Mouse (Mus musculus) liver, embryonic 15.5 days (tissue): ENCODE results near the gene Ptprg. TPM values are rescaled to one million over a fixed set of nuclear protein-coding genes. Genes with fewer than 3 reads are reported as not detected.

Experiments
- ATAC-seq: fragments of 200-750 bp; cut with Nextera tagmentation; 2 replicates; pipeline ENCODE4 v1.8.0; 2017; ENCODE audit warnings: moderate number of reproducible peaks, mild to moderate bottlenecking, moderate library complexity; ENCODE audit not compliant: insufficient read depth
- H3K27ac ChIP-seq: fragments of 300-500 bp; sonication (generic); replicated peaks from 2 replicates; pipeline ENCODE4 v1.5.1; 2015; ENCODE audit warnings: mild to moderate bottlenecking, inconsistent platforms
- H3K27me3 ChIP-seq: fragments of 300-500 bp; sonication (generic); 2 replicates; pipeline ENCODE4 v1.6.1; 2015; ENCODE audit warnings: mild to moderate bottlenecking, inconsistent platforms
- H3K36me3 ChIP-seq: fragments of 300-500 bp; sonication (generic); replicated peaks from 2 replicates; pipeline ENCODE4 v1.6.1; 2015; ENCODE audit warnings: moderate library complexity, mild to moderate bottlenecking, inconsistent platforms
- H3K4me1 ChIP-seq: fragments of 300-500 bp; sonication (generic); replicated peaks from 2 replicates; pipeline ENCODE4 v1.6.1; 2015; ENCODE audit warnings: inconsistent platforms
- H3K4me2 ChIP-seq: fragments of 300-500 bp; sonication (generic); 2 replicates; pipeline ENCODE4 v1.6.1; 2015; ENCODE audit warnings: moderate library complexity, mild to moderate bottlenecking, inconsistent platforms
- H3K4me3 ChIP-seq: fragments of 300-500 bp; sonication (generic); replicated peaks from 2 replicates; pipeline ENCODE4 v1.5.1; 2015; ENCODE audit warnings: mild to moderate bottlenecking, inconsistent platforms
- H3K9ac ChIP-seq: fragments of 300-500 bp; sonication (generic); 2 replicates; pipeline ENCODE4 v1.6.1; 2015; ENCODE audit warnings: moderate library complexity, mild to moderate bottlenecking, inconsistent platforms
- H3K9me3 ChIP-seq: fragments of 300-500 bp; sonication (generic); replicated peaks from 2 replicates; pipeline ENCODE4 v1.6.1; 2016; ENCODE audit warnings: inconsistent platforms
- WGBS: fragments of 180-500 bp; shearing (Covaris S2); methylation state at CpG from one replicate; pipeline ENCODE4 v1.1.7; 2015; ENCODE audit warnings: mixed read lengths; ENCODE audit not compliant: insufficient replicate concordance; 5-methylcytosine and 5-hydroxymethylcytosine counted together
- polyA plus RNA-seq: library from polyadenylated mRNA; unstranded; fragments of >200 nt; fragmentation: Nextera tagmentation; extraction: Ambion mirVana; gene quantifications from 2 replicates; pipeline ENCODE4 v1.2.1, GENCODE M21; 2015

Gene Ptprg
- polyA plus RNA-seq, 1 experiment from 2014 or later, result 1.3 TPM

DNA sequence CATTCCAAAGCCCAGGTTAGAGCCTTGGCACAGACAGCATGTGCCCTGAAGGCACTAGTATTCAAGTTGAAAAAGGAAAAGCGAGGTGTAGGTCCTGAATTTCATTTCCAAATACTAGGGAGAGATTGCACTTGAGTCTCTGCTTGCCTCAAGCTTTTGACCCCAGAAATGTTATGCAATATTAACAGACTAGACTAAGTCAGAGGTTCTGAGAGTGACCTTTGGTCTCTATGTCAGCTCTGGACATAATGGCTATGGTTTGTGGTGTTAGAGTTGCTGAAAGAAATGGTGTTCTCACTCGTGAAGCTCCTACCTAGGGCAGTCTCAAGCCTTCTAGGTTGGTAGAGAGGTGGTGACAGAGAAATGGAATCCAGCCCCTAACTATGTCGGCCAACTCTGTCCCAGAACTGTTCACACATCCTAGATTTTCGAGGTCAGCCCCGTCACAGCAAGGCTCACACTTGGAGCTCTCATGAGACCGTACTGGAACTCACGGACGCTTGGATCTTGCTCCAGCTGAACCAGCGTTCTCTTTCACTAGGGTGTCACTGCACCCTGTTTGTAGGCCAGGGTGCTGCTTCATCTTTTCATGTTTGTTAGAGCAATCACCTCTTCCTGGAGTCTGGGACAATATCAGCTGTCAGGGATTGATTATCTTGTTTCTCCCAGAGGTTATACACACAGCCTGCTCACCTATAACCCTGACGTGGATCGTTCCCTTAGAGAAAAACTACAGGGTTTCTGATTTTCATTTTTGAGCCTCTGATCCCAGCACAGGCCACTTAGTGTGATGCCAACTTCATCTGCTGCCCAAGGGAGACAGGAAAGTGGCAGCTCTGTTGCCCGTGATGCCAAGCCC is 551.2 kb downstream of the Ptprg start:
- Histone ChIP-seq H3K9me3 (no peaks in the 10 kb centered on the region), H3K4me3 (no peak overlapping the region), H3K27me3 (no peaks in the 10 kb centered on the region), H3K4me1 (no peaks in the 10 kb centered on the region; the same call in none of the 2 replicates), H3K27ac (peak overlapping the region; percentile 67), H3K36me3 (no peaks in the 10 kb centered on the region), H3K9ac (no peak overlapping the region), H3K4me2 (no peak overlapping the region)
- ATAC-seq, result peak; percentile 61
- WGBS, result 56% methylated on average over 12 of the region's 12 CpGs

- no peaks in the 10 kb centered on the region for H3K27me3 ChIP-seq
- H3K4me3 ChIP-seq, result no peak overlapping the region
- no peak overlapping the region for H3K9ac ChIP-seq
- H3K36me3 ChIP-seq, result no peaks in the 10 kb centered on the region
- no peaks in the 10 kb centered on the region for H3K9me3 ChIP-seq
- peak; percentile 22; the same call in 1 of the 2 replicates for ATAC-seq
- 59% methylated on average over 2 of the region's 2 CpGs for WGBS
- H3K27ac ChIP-seq, result peak overlapping the region; percentile 67
- no peak overlapping the region for H3K4me2 ChIP-seq
- H3K4me1 ChIP-seq, result no peaks in the 10 kb centered on the region; the same call in none of the 2 replicates
Observed at GRCm38 (mm10) chr14:12105156-12105430, 551.8 kb downstream of the Ptprg start.

- Histone ChIP-seq H3K4me2 (no peak overlapping the region), H3K4me1 (no peaks in the 10 kb centered on the region; the same call in none of the 2 replicates), H3K9ac (no peak overlapping the region), H3K4me3 (no peak overlapping the region), H3K27me3 (no peaks in the 10 kb centered on the region), H3K36me3 (no peaks in the 10 kb centered on the region), H3K27ac (peak overlapping the region; percentile 67), H3K9me3 (no peaks in the 10 kb centered on the region)
- no peak for ATAC-seq
- WGBS, result 53% methylated on average over 3 of the region's 3 CpGs
Observed at GRCm38 (mm10) chr14:12105593-12105992, 552.3 kb downstream of the Ptprg start.

DNA sequence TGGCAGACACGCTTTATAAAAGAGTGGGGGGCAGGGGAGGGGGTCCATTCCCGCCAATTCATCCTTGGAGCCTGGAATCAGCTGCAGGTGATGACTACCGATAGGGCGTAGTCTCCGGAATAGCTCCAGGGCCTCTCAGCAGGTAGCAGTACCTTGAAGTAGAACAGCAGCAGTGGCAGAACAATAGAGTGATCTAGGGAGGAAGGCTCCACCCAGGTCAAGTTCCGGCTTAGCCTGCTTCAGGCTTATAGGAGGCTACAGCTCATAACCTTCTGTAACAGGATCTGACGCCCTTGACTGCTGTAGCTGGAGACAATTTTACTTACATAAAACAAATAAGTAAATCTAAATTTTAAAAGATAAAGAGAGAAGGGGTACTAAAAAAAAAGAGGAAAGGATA is 554.1 kb downstream of the Ptprg start:
- Histone ChIP-seq H3K4me1 (no peaks in the 10 kb centered on the region; the same call in 1 of the 2 replicates), H3K4me2 (no peak overlapping the region), H3K36me3 (no peaks in the 10 kb centered on the region), H3K9ac (no peak overlapping the region), H3K27me3 (no peaks in the 10 kb centered on the region), H3K9me3 (no peaks in the 10 kb centered on the region), H3K27ac (no peak overlapping the region), H3K4me3 (no peak overlapping the region)
- ATAC-seq, result no peak
- 62% methylated on average over 7 of the region's 7 CpGs for WGBS

GRCm38 (mm10) chr14:12107991-12108390 is 554.7 kb downstream of the Ptprg start:
- ATAC-seq, result no peak
- WGBS, result 35% methylated on average over 7 of the region's 7 CpGs
- no peaks in the 10 kb centered on the region for H3K9me3 ChIP-seq
- no peak overlapping the region for H3K4me2 ChIP-seq
- peaks cover 2% of the 10 kb centered on the region; the same call in 1 of the 2 replicates for H3K4me1 ChIP-seq
- no peak overlapping the region for H3K4me3 ChIP-seq
- H3K9ac ChIP-seq, result no peak overlapping the region
- H3K27me3 ChIP-seq, result no peaks in the 10 kb centered on the region
- H3K27ac ChIP-seq, result no peak overlapping the region
- H3K36me3 ChIP-seq, result no peaks in the 10 kb centered on the region

- Histone ChIP-seq H3K4me3 (no peak overlapping the region), H3K36me3 (no peaks in the 10 kb centered on the region), H3K4me2 (no peak overlapping the region), H3K27me3 (no peaks in the 10 kb centered on the region), H3K27ac (peak overlapping the region; percentile 41; the same call in 1 of the 2 replicates), H3K4me1 (peaks cover 10% of the 10 kb centered on the region), H3K9ac (no peak overlapping the region), H3K9me3 (no peaks in the 10 kb centered on the region)
- WGBS, result 44% methylated on average over 2 of the region's 2 CpGs
- peak; percentile 58; the same call in 1 of the 2 replicates for ATAC-seq
Observed at GRCm38 (mm10) chr14:12112548-12113011, 559.2 kb downstream of the Ptprg start.

DNA sequence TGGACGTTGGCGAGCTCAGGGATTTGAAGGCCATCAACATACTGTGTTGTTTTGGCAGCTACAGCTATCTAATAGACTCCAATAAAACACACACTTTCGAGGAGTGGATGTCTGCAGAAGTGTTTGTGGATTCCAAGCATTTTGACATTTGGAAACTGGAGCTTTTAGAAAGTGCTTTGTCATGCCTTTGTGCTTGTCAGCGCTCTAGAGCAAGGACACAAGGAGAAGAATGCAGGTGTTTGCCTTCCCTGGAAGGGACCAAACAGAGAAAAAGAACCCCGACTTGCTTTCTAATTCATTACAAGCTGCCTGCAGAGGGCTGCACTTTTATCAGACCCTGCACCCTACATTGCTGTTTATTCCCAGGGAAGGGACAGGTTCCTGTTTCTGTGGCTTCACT is 560.0 kb downstream of the Ptprg start:
- Histone ChIP-seq H3K4me1 (peaks cover 10% of the 10 kb centered on the region), H3K36me3 (no peaks in the 10 kb centered on the region), H3K4me3 (no peak overlapping the region), H3K9ac (no peak overlapping the region), H3K27ac (0 out of 2 replicates have a peak overlapping the region, but pooled peaks have one; percentile 4), H3K27me3 (no peaks in the 10 kb centered on the region), H3K4me2 (no peak overlapping the region), H3K9me3 (no peaks in the 10 kb centered on the region)
- ATAC-seq, result no peak
- 35% methylated on average over 5 of the region's 5 CpGs for WGBS

- Histone ChIP-seq H3K4me3 (no peak overlapping the region), H3K4me2 (no peak overlapping the region), H3K4me1 (peaks cover 10% of the 10 kb centered on the region), H3K9me3 (no peaks in the 10 kb centered on the region), H3K9ac (no peak overlapping the region), H3K27me3 (no peaks in the 10 kb centered on the region), H3K36me3 (no peaks in the 10 kb centered on the region), H3K27ac (no peak overlapping the region)
- WGBS, result 63% methylated on average over 6 of the region's 6 CpGs
- ATAC-seq, result no peak
Observed at GRCm38 (mm10) chr14:12114016-12114415, 560.7 kb downstream of the Ptprg start.

GRCm38 (mm10) chr14:12119260-12119659 is 565.9 kb downstream of the Ptprg start:
- Histone ChIP-seq H3K36me3 (no peaks in the 10 kb centered on the region), H3K9me3 (no peaks in the 10 kb centered on the region), H3K4me1 (no peaks in the 10 kb centered on the region), H3K4me3 (no peak overlapping the region), H3K9ac (no peak overlapping the region), H3K27me3 (no peaks in the 10 kb centered on the region), H3K27ac (no peak overlapping the region), H3K4me2 (no peak overlapping the region)
- 74% methylated on average over 8 of the region's 8 CpGs for WGBS
- no peak for ATAC-seq

DNA sequence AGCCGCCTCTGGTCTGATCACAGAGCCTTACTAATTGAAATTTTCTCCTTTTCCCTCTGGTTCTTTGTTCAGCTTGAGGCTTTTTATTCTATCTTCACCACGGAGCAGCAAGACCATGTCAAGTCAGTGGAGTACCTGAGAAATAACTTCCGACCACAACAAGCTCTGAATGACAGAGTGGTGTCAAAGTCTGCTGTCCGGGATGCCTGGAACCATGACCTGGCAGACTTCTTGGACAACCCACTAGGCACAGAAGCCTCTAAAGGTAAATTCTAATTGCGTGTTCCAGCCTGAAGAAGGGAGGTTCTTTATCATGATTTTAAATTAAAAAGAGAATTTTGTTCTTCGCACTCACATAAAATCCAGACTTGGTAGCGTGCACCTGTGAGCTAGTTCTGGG is 568.6 kb downstream of the Ptprg start:
- Histone ChIP-seq H3K4me3 (no peak overlapping the region), H3K27me3 (no peaks in the 10 kb centered on the region), H3K9me3 (no peaks in the 10 kb centered on the region), H3K27ac (no peak overlapping the region), H3K9ac (no peak overlapping the region), H3K4me1 (no peaks in the 10 kb centered on the region), H3K4me2 (no peak overlapping the region), H3K36me3 (no peaks in the 10 kb centered on the region)
- WGBS, result 62% methylated on average over 7 of the region's 7 CpGs
- ATAC-seq, result no peak

DNA sequence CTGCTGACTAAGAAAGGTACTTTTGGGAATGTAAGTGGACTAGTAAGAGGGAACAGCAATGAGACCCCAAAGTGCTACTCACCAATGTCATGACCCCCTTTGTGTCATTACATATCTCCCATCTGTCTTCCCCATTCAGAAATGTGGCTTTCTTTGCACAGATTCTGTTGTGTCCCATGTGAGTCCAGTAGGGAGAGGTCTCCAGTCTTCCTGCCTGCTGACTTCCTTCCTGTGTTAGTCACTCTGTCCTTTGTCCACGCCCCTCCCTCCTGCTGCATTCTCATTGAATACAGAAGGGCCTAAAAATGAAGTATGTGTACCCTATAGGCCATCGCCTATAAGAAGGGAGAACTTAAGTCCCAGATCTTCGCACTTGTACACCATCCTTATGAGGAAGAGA is 571.4 kb downstream of the Ptprg start:
- Histone ChIP-seq H3K4me1 (no peaks in the 10 kb centered on the region), H3K27me3 (no peaks in the 10 kb centered on the region), H3K9ac (no peak overlapping the region), H3K4me2 (no peak overlapping the region), H3K4me3 (no peak overlapping the region), H3K9me3 (no peaks in the 10 kb centered on the region), H3K27ac (no peak overlapping the region), H3K36me3 (no peaks in the 10 kb centered on the region)
- 57% methylated on average over 3 of the region's 3 CpGs for WGBS
- ATAC-seq, result no peak
